Mouse (Mus musculus) megakaryocyte, adult 5-6 weeks (primary cell): ENCODE data around the gene Hsd17b7. TPM values are rescaled to one million over a fixed set of nuclear protein-coding genes. Genes with fewer than 3 reads are reported as not detected.
"Not testable (repeated sequence)": the region's sequence is repeated elsewhere in the genome, so short reads cannot be mapped to it uniquely, and the experiment has no call there.

ENCODE experiments used
- ATAC-seq: 2 replicates; pipeline ENCODE4 v1.8.0; 2016; ENCODE audit warnings: mild to moderate bottlenecking, inconsistent platforms; ENCODE audit not compliant: poor library complexity, severe bottlenecking
- total RNA-seq, 2 experiments: library from RNA; stranded (forward) in 1 of 2; stranded (reverse) in 1 of 2; fragments of 153-499, 151-499 nt in 1 of 2; fragments of 221-1000, 200-1000 nt in 1 of 2; gene quantifications; 2 replicates each; pipeline versions ENCODE4 v1.2.3 to v1.2.4; 2015 to 2017

Hsd17b7 gene
- 2.8 and 2.9 TPM in 2 replicates for total RNA-seq (2015)
- total RNA-seq (2017): 2.0 and 4.4 TPM in 2 replicates

GRCm38 (mm10) chr1:169968792-169969515 lies at the start of gene Hsd17b7:
Hsd17b7 (minus strand) TSS chr1:169969241.
- ATAC-seq: peak; percentile 95

- no peak for ATAC-seq
These were observed 45.7 kb upstream of the Hsd17b7 start for GRCm38 (mm10) chr1:170014784-170015183.

GRCm38 (mm10) chr1:170010716-170011505 lies 41.9 kb upstream of the Hsd17b7 start:
- no peak for ATAC-seq

DNA sequence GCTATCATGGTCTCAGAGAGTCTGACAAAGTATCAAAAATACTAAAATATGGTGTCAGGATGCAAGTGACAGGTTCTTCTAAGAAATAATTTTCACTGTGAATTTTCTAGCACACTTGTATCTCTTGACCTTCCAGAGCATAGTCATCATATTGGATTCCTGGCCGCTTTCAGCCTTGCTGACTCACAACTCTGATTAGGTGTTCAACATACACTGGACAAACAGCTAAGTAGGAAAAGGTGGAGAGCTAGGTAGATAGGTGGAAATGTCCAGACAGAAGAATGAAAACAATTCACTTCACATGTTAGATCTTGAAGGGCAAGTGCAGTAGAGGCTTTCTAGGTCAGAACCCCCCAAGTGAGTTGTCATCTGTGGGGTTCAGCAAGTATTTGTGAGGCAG lies 40.3 kb upstream of the Hsd17b7 start:
- no peak for ATAC-seq

DNA sequence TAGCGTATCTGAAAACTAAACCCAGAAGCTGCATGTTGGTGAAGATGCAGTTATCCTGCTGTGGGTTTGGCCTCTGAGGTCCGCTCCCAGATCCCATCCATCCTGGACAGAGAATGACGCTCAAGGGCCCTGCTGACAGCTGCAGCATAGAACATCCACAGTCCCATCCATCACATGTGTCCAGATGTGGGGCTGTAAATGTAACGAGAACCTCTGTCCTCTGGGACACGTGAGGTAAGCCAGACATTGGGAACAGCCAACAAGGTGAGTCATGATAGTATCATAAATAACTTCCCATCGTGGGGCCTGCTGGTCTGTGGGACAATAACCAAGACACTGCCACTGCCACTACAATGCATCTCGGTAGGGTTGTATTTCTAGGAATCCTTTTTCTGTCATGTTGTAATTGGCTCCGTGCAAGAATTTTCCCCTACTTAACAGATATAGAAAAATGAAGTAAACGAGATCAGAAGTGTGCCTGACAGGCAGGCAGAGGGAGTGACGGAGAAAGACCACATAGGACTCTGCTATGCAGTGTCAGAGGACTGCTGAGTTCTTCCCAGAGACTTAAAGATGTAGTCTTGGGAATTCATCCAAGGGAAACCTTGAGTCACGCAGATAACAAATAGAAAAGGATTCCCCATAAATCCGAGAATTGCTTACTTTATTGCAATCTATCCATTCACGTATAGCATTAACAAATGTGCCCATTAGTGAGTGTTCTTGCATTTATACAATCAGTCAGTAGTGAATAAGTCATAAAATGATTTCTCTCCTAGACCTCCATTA lies 39.6 kb upstream of the Hsd17b7 start:
- ATAC-seq: no peak

GRCm38 (mm10) chr1:170006516-170006915 lies 37.5 kb upstream of the Hsd17b7 start:
- no peak for ATAC-seq

- ATAC-seq: no peak
These were observed 36.3 kb upstream of the Hsd17b7 start for GRCm38 (mm10) chr1:170005297-170005696.

GRCm38 (mm10) chr1:169993901-169994300 lies 24.9 kb upstream of the Hsd17b7 start:
- ATAC-seq: not testable (repeated sequence)

GRCm38 (mm10) chr1:169986166-169986565 lies 17.1 kb upstream of the Hsd17b7 start:
- no peak for ATAC-seq

GRCm38 (mm10) chr1:169977621-169978020 lies 8.6 kb upstream of the Hsd17b7 start:
- ATAC-seq: no peak

- no peak for ATAC-seq
These were observed 3.0 kb upstream of the Hsd17b7 start for GRCm38 (mm10) chr1:169971998-169972397.

GRCm38 (mm10) chr1:169970936-169971335 lies 1.9 kb upstream of the Hsd17b7 start:
- ATAC-seq: no peak

DNA sequence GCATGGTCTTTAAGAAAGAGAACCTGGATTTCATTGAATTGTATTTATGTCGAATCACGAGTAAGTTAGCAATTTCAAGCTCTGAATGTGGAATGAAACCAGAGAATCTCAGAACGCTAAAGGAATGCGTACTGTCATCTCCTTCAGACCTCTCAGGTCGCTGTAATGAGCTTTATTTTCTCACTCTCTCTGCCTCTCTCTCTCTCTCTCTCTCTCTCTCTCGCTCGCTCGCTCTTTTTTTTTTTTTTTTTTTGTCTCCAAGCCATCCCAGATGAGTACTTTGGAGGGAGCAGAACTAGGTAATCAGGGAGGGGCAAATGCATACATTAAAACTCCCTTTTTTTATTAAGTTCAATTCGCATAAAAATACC lies 460 bp upstream of the Hsd17b7 start:
- ATAC-seq: no peak

- no peak for ATAC-seq
These were observed 15.9 kb downstream of the Hsd17b7 start for GRCm38 (mm10) chr1:169953106-169953505.

GRCm38 (mm10) chr1:169952636-169953035 lies 16.4 kb downstream of the Hsd17b7 start:
- ATAC-seq: no peak

DNA sequence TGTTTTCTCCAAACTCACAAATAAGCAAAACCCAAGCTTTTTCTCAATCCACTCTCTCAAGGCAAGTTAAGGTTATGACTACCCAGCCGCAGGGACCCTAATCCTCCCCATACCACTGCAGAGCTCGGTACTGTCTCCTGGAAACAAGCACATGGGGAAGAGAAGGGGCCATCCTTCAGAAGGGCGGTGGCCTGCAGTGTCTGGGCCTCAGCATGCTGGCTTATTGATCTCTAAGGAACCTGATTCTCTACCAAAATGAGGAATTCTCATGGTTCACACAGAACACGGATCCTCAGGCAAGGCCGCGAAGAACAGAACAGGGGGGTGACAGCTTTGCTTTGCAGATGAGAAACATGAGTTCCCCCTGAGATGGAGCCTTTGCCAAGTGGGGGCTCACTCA lies 17.5 kb downstream of the Hsd17b7 start:
- no peak for ATAC-seq

DNA sequence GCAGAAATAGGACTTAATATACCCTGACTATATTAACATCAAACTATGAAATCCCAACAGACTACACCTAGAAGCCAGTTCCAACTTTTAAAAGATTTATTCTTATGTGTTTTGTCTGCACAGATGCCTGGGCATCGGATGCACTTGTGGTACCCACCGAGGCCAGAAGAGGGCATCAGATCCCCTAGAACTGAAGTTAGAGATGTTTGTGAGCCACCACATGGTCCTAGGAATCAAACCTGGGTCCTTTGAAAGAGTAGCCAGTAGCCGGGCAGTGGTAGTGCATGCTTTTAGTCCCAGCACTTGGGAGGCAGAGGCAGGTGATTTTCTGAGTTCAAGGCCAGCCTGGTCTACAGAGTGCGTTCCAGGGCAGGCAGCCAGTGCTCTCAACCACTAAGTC lies 18.4 kb downstream of the Hsd17b7 start:
- ATAC-seq: peak; percentile 54; the same call in 1 of the 2 replicates

- ATAC-seq: no peak
These were observed 19.1 kb downstream of the Hsd17b7 start for GRCm38 (mm10) chr1:169949981-169950380.

DNA sequence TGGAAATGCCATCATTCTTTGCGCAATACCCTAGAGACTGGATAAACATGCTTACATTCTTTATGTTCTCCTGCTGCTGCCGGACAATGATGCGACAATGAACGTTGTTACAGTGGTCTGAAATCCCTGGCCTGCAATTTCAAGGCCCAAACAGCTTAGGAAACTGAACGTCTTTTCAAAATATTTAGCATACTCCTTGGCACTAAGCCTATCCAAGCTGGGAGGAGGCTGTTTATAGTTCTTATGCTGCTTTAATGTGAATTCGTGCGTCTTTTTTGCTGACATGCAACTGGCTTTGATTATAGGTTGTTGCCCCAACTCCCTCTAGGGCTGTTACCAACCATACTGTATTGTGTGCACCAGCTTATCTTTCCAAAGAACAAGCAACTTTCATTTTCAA lies 20.2 kb downstream of the Hsd17b7 start:
- ATAC-seq: no peak

DNA sequence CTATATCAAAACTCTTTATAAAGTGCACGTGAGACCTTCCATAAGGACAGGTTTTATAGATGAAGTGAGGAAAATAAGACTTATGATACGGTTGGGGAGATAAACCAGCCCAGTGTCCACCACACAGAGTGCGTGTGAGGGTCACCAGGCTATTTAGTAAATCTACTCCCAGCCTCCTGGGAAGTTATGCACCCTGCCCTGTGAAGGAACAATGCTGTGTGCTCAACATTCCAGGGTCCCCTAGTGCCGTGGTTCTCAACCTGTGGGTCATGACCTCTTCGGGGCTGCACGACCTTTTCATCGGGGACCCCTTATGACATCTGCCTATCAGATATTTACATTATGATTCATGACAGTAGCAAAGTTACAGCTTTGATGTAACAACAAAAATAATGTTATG lies 20.8 kb downstream of the Hsd17b7 start:
- ATAC-seq: no peak

GRCm38 (mm10) chr1:169947654-169948053 lies 21.4 kb downstream of the Hsd17b7 start:
- 0 out of 2 replicates have a peak, but pooled peaks have one; percentile 38 for ATAC-seq
